Mouse (Mus musculus) heart, embryonic 11.5 days (tissue): Measurements from ENCODE around the gene Foxa3. TPM values are rescaled to one million over a fixed set of nuclear protein-coding genes. Genes with fewer than 3 reads are reported as not detected.
A peak's percentile ranks its signal among the peaks of the same experiment; 100 is the strongest.

Experiments used
- ATAC-seq: fragments of 200-750 bp; cut with Nextera tagmentation; replicated peaks from 2 replicates; pipeline ENCODE4 v1.8.0; 2017; ENCODE audit warnings: moderate library complexity; ENCODE audit not compliant: insufficient number of reproducible peaks, low FRiP score, low TSS enrichment
- H3K27ac ChIP-seq: fragments of 300-500 bp; sonication (generic); 2 replicates; pipeline ENCODE4 v1.5.1; 2014; ENCODE audit warnings: mild to moderate bottlenecking, low read depth, low read length
- H3K27me3 ChIP-seq: fragments of 300-500 bp; sonication (generic); 2 replicates; pipeline ENCODE4 v1.6.1; 2014; ENCODE audit warnings: mild to moderate bottlenecking, low read length, mixed read lengths; ENCODE audit not compliant: control insufficient read depth, insufficient read depth
- H3K36me3 ChIP-seq: fragments of 300-500 bp; sonication (generic); 2 replicates; pipeline ENCODE4 v1.6.1; 2014; ENCODE audit warnings: mild to moderate bottlenecking, low read length, moderate library complexity, mixed read lengths; ENCODE audit not compliant: control insufficient read depth, insufficient read depth
- H3K4me1 ChIP-seq: fragments of 300-500 bp; sonication (generic); 2 replicates; pipeline ENCODE4 v1.6.1; 2014; ENCODE audit warnings: low read length; ENCODE audit not compliant: control insufficient read depth, insufficient read depth
- H3K4me2 ChIP-seq: fragments of 300-500 bp; sonication (generic); 2 replicates; pipeline ENCODE4 v1.6.1; 2014; ENCODE audit warnings: mild to moderate bottlenecking, moderate library complexity
- H3K4me3 ChIP-seq: fragments of 300-500 bp; sonication (generic); 2 replicates; pipeline ENCODE4 v1.5.1; 2014; ENCODE audit warnings: low read depth, low read length
- H3K9ac ChIP-seq: fragments of 300-500 bp; sonication (generic); 2 replicates; pipeline ENCODE4 v1.6.1; 2014; ENCODE audit warnings: mild to moderate bottlenecking, low read depth, low read length, moderate library complexity
- H3K9me3 ChIP-seq: fragments of 300-500 bp; sonication (generic); replicated peaks from 2 replicates; pipeline ENCODE4 v1.6.1; 2016; ENCODE audit warnings: low read length; ENCODE audit not compliant: control insufficient read depth
- WGBS: fragments of 180-500 bp; shearing (Covaris S2); extraction: QIAGEN DNeasy Blood & Tissue Kit; methylation state at CpG from one replicate; pipeline ENCODE4 v1.1.7; 2014; ENCODE audit not compliant: insufficient replicate concordance; 5-methylcytosine and 5-hydroxymethylcytosine counted together
- polyA plus RNA-seq: library from polyadenylated mRNA; unstranded; fragments of >200 nt; fragmentation: Nextera tagmentation; extraction: Ambion mirVana; gene quantifications from 2 replicates; pipeline ENCODE4 v1.2.1, GENCODE M21; 2014

Foxa3 gene
- polyA plus RNA-seq, 1 experiment from 2014 or later: 0.59 TPM

GRCm38 (mm10) chr7:19046286-19047069 is 23.1 kb upstream of the Foxa3 start:
- no peaks in the 10 kb centered on the region for H3K27me3 ChIP-seq
- WGBS: 85% methylated on average over 11 of the region's 11 CpGs
- H3K4me3 ChIP-seq: no peak overlapping the region
- H3K4me1 ChIP-seq: no peaks in the 10 kb centered on the region
- H3K27ac ChIP-seq: no peak overlapping the region
- no peaks in the 10 kb centered on the region for H3K9me3 ChIP-seq
- ATAC-seq: no peak
- peaks cover 69% of the 10 kb centered on the region for H3K36me3 ChIP-seq
- H3K9ac ChIP-seq: no peak overlapping the region
- H3K4me2 ChIP-seq: no peak overlapping the region

GRCm38 (mm10) chr7:19044616-19045015 is 21.3 kb upstream of the Foxa3 start:
- ATAC-seq: no peak
- WGBS: 95% methylated on average over 6 of the region's 6 CpGs
- H3K4me2 ChIP-seq: no peak overlapping the region
- no peak overlapping the region for H3K27ac ChIP-seq
- H3K27me3 ChIP-seq: no peaks in the 10 kb centered on the region
- peaks cover 77% of the 10 kb centered on the region for H3K36me3 ChIP-seq
- H3K4me1 ChIP-seq: no peaks in the 10 kb centered on the region
- no peaks in the 10 kb centered on the region for H3K9me3 ChIP-seq
- H3K4me3 ChIP-seq: no peak overlapping the region
- H3K9ac ChIP-seq: no peak overlapping the region

- Histone ChIP-seq H3K36me3 (peaks cover 52% of the 10 kb centered on the region), H3K9me3 (no peaks in the 10 kb centered on the region), H3K4me3 (no peak overlapping the region), H3K4me2 (no peak overlapping the region), H3K27me3 (no peaks in the 10 kb centered on the region), H3K9ac (no peak overlapping the region), H3K4me1 (no peaks in the 10 kb centered on the region), H3K27ac (no peak overlapping the region)
- 64% methylated on average over 4 of the region's 4 CpGs for WGBS
- ATAC-seq: no peak
Observed at GRCm38 (mm10) chr7:19031641-19032040, 8.3 kb upstream of the Foxa3 start.

- Histone ChIP-seq H3K4me3 (no peak overlapping the region), H3K4me2 (no peak overlapping the region), H3K36me3 (peaks cover 33% of the 10 kb centered on the region), H3K27me3 (no peaks in the 10 kb centered on the region), H3K9me3 (no peaks in the 10 kb centered on the region), H3K27ac (no peak overlapping the region), H3K4me1 (peaks cover 9% of the 10 kb centered on the region; the same call in 1 of the 2 replicates), H3K9ac (no peak overlapping the region)
- 63% methylated on average over 6 of the region's 6 CpGs for WGBS
- ATAC-seq: peak; percentile 41
Observed at GRCm38 (mm10) chr7:19029084-19029653, 5.8 kb upstream of the Foxa3 start.

GRCm38 (mm10) chr7:19028067-19028466 is 4.7 kb upstream of the Foxa3 start:
- no peak overlapping the region for H3K4me3 ChIP-seq
- no peaks in the 10 kb centered on the region for H3K9me3 ChIP-seq
- no peak overlapping the region for H3K27ac ChIP-seq
- peaks cover 13% of the 10 kb centered on the region; the same call in 1 of the 2 replicates for H3K4me1 ChIP-seq
- peaks cover 8% of the 10 kb centered on the region for H3K27me3 ChIP-seq
- H3K4me2 ChIP-seq: no peak overlapping the region
- no peak overlapping the region for H3K9ac ChIP-seq
- ATAC-seq: no peak
- peaks cover 32% of the 10 kb centered on the region for H3K36me3 ChIP-seq

- Histone ChIP-seq H3K36me3 (peaks cover 7% of the 10 kb centered on the region; the same call in 1 of the 2 replicates), H3K4me3 (peak overlapping the region; percentile 78), H3K27me3 (peaks cover 35% of the 10 kb centered on the region), H3K9ac (peak overlapping the region; percentile 94), H3K9me3 (no peaks in the 10 kb centered on the region), H3K4me2 (peak overlapping the region; percentile 90), H3K27ac (peak overlapping the region; percentile 60), H3K4me1 (peaks cover 13% of the 10 kb centered on the region; the same call in 1 of the 2 replicates)
- ATAC-seq: peak; percentile 16
- WGBS: 2% methylated on average over 34 of the region's 36 CpGs
Observed at GRCm38 (mm10) chr7:19024581-19025255, 1.4 kb upstream of the Foxa3 start.

- WGBS: 1% methylated on average over 42 of the region's 50 CpGs
- Histone ChIP-seq H3K27ac (peak within 1 kb of the TSS; percentile 60), H3K9ac (peak within 1 kb of the TSS; percentile 94), H3K27me3 (peaks cover 35% of the 10 kb centered on the region), H3K4me3 (peak within 1 kb of the TSS; percentile 78), H3K4me2 (peak within 1 kb of the TSS; percentile 90), H3K4me1 (peaks cover 13% of the 10 kb centered on the region; the same call in 1 of the 2 replicates), H3K9me3 (no peaks in the 10 kb centered on the region), H3K36me3 (peaks cover 1% of the 10 kb centered on the region; the same call in 1 of the 2 replicates)
- ATAC-seq: peak; percentile 91
Observed at GRCm38 (mm10) chr7:19024096-19024506, 763 bp upstream of the Foxa3 start, which contains the start of gene Sympk. Sympk (plus strand) TSS chr7:19024377.

- no peak overlapping the region for H3K4me2 ChIP-seq
- H3K27ac ChIP-seq: no peak overlapping the region
- H3K4me1 ChIP-seq: peaks cover 13% of the 10 kb centered on the region; the same call in 1 of the 2 replicates
- 50% methylated on average over 18 of the region's 18 CpGs for WGBS
- no peak for ATAC-seq
- no peaks in the 10 kb centered on the region for H3K9me3 ChIP-seq
- no peak overlapping the region for H3K4me3 ChIP-seq
- peaks cover 35% of the 10 kb centered on the region for H3K27me3 ChIP-seq
- no peak overlapping the region for H3K9ac ChIP-seq
- no peaks in the 10 kb centered on the region for H3K36me3 ChIP-seq
Observed at GRCm38 (mm10) chr7:19022189-19022958, 964 bp downstream of the Foxa3 start.
